Mouse (Mus musculus) kidney, adult 2 months (tissue): Measurements from ENCODE around the gene Tmem63c.

Experiments
- CTCF ChIP-seq: fragments of 200-500 bp; conservative IDR thresholded peaks from 2 replicates; pipeline ENCODE4 v1.5.1; 2011; ENCODE audit warnings: low read depth, mild to moderate bottlenecking, control low read depth, low read length, moderate library complexity, mixed read lengths; ENCODE audit not compliant: insufficient read depth, insufficient read length
- POLR2A ChIP-seq: fragments of 200-500 bp; IDR thresholded peaks from one replicate; pipeline ENCODE4 v1.6.1; 2011; ENCODE audit warnings: low read depth, low read length, control low read depth

GRCm38 (mm10) chr12:87021040-87021439 is at the start of gene Tmem63c:
- TF ChIP-seq POLR2A (no peak), CTCF (no peak)
